Mouse (Mus musculus): Measurements from ENCODE around the gene Coro6. TPM values are rescaled to one million over a fixed set of nuclear protein-coding genes. Genes with fewer than 3 reads are reported as not detected.

Gene Coro6
- polyA plus RNA-seq, 1 experiment: 50.6 TPM

DNA sequence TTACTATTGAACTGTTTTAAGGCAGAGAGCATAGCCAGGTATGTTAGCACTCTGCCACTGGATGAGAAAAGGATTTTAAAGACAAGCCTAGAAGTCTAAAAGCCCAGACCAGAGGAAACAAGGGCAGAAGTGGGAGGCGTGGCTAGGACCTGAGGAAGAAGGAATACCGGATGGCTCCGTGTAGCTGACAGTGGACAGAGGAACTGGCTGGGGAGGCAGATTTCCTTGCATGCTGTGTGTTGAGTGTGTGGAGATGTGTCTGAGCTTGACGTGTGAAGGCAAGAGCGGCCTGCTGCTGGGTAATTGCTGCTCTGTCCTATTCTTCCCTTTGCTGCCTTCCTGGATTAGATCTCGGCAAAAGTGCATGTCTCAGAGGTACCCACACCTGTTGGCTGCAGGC is 40.3 kb downstream of the Coro6 start:
- no peak overlapping the region for H3K4me2 ChIP-seq (ENCODE audit: low read depth)

GRCm38 (mm10) chr11:77503511-77503910 is 41.3 kb downstream of the Coro6 start:
- Histone ChIP-seq H3K4me3 (no peak overlapping the region), H3K27me3 (ENCODE audit: control insufficient read depth, insufficient read depth, insufficient read length) (no peaks in the 10 kb centered on the region)

More for the DNA sequence above, 40.3 kb downstream of the Coro6 start:
- Histone ChIP-seq H3K4me3 (no peak overlapping the region), H3K27me3 (ENCODE audit: control insufficient read depth, insufficient read depth, insufficient read length) (no peaks in the 10 kb centered on the region), H3K79me2 (ENCODE audit: control insufficient read depth, insufficient read depth) (peaks cover 16% of the 10 kb centered on the region), H3K36me3 (ENCODE audit: control insufficient read depth, insufficient read depth) (peaks cover 22% of the 10 kb centered on the region), H3ac (ENCODE audit: control insufficient read depth, insufficient read length) (no peak overlapping the region)
- TF ChIP-seq REST (IDR thresholded peaks at IDR 0.05; ENCODE audit: insufficient read depth, insufficient read length) (no peak), POLR2AphosphoS2 (IDR thresholded peaks at IDR 0.05; ENCODE audit: insufficient read length, low read depth) (peak; percentile 8)

GRCm38 (mm10) chr11:77504377-77504776 is 42.2 kb downstream of the Coro6 start:
- H3K27me3 ChIP-seq (ENCODE audit: control insufficient read depth, insufficient read depth, insufficient read length): no peaks in the 10 kb centered on the region
- no peak overlapping the region for H3ac ChIP-seq (ENCODE audit: control insufficient read depth, insufficient read length)
- peaks cover 22% of the 10 kb centered on the region for H3K36me3 ChIP-seq (ENCODE audit: control insufficient read depth, insufficient read depth)
- TF ChIP-seq TCF3 (IDR thresholded peaks at IDR 0.05; ENCODE audit: insufficient read length, low read depth) (no peak), MYOG (IDR thresholded peaks at IDR 0.05; ENCODE audit: control insufficient read depth in 1 of 3, insufficient read depth in 1 of 3, insufficient read length in 2 of 3, low read depth in 2 of 3) (no peak), POLR2A (IDR thresholded peaks at IDR 0.05; ENCODE audit: insufficient read length, low read depth) (no peak), MAX (IDR thresholded peaks at IDR 0.05; ENCODE audit: low read depth) (no peak), POLR2AphosphoS2 (IDR thresholded peaks at IDR 0.05; ENCODE audit: insufficient read length, low read depth) (no peak), CEBPB (IDR thresholded peaks at IDR 0.05; ENCODE audit: insufficient read depth, poor library complexity, severe bottlenecking) (no peak)
- no peak overlapping the region for H3K4me2 ChIP-seq (ENCODE audit: low read depth)
- no peak overlapping the region for H3K4me3 ChIP-seq
- H3K79me2 ChIP-seq (ENCODE audit: control insufficient read depth, insufficient read depth): no peaks in the 10 kb centered on the region

More at GRCm38 (mm10) chr11:77503511-77503910, 41.3 kb downstream of the Coro6 start:
- no peak overlapping the region for H3ac ChIP-seq (ENCODE audit: control insufficient read depth, insufficient read length)
- no peak for TF ChIP-seq REST (IDR thresholded peaks at IDR 0.05; ENCODE audit: insufficient read depth, insufficient read length)
- TF ChIP-seq MAX (IDR thresholded peaks at IDR 0.05; ENCODE audit: low read depth): no peak
- no peak for TF ChIP-seq TCF3 (IDR thresholded peaks at IDR 0.05; ENCODE audit: insufficient read length, low read depth)
- TF ChIP-seq USF1 (IDR thresholded peaks at IDR 0.05; ENCODE audit: low read depth): no peak
- no peak for TF ChIP-seq E2F4 (IDR thresholded peaks at IDR 0.05; ENCODE audit: insufficient read depth)
- peak in 2 of 3 experiments; percentile 56 to 88 for TF ChIP-seq MYOD1 (IDR thresholded peaks at IDR 0.05; ENCODE audit: control insufficient read depth in 1 of 3, insufficient read length in 2 of 3, low read depth in 2 of 3)
- TF ChIP-seq CEBPB (IDR thresholded peaks at IDR 0.05; ENCODE audit: insufficient read depth, poor library complexity, severe bottlenecking): no peak
- peak; percentile 26 for TF ChIP-seq POLR2AphosphoS2 (IDR thresholded peaks at IDR 0.05; ENCODE audit: insufficient read length, low read depth)
- peak in 2 of 3 experiments; percentile 52 to 84 for TF ChIP-seq MYOG (IDR thresholded peaks at IDR 0.05; ENCODE audit: control insufficient read depth in 1 of 3, insufficient read depth in 1 of 3, insufficient read length in 2 of 3, low read depth in 2 of 3)
- no peak for TF ChIP-seq SRF (IDR thresholded peaks at IDR 0.05; ENCODE audit: control insufficient read depth, insufficient read length, low read depth)
- no peak for TF ChIP-seq TCF12 (IDR thresholded peaks at IDR 0.05; ENCODE audit: insufficient read depth, poor library complexity, severe bottlenecking)
- TF ChIP-seq POLR2A (IDR thresholded peaks at IDR 0.05; ENCODE audit: insufficient read length, low read depth): peak; percentile 42
- H3K4me2 ChIP-seq (ENCODE audit: low read depth): peak overlapping the region; percentile 35
- H3K79me2 ChIP-seq (ENCODE audit: control insufficient read depth, insufficient read depth): peaks cover 6% of the 10 kb centered on the region
- H3K36me3 ChIP-seq (ENCODE audit: control insufficient read depth, insufficient read depth): peaks cover 22% of the 10 kb centered on the region

DNA sequence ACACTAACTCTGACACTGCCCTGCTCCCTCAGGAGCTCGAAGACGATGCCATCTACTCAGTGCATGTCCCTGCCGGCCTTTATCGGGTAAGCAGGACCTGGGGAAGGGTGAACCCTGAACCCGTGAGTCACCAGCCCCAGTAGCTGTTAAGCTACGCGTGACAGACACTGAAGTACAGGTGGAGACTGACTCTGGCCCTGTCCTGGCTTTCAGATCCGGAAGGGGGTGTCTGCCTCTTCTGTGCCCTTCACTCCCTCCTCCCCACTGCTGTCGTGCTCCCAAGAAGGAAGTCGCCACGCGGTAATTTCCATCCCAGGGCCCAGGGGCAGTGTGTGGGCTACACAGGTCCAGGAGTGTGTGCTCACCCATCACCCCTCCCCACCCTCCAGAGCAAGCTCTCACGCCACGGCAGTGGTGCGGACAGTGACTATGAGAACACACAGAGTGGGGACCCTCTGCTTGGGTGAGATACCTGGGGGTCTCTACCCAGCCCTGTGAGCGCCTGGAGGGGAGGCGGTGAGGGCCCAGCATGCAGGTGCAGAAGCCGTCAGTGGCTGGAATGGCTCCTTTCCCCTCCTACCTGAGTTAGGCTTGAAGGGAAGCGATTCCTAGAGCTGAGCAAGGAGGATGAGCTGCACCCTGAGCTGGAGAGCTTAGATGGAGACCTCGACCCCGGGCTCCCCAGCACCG is 43.2 kb downstream of the Coro6 start:
- TF ChIP-seq CEBPB (IDR thresholded peaks at IDR 0.05; ENCODE audit: insufficient read depth, poor library complexity, severe bottlenecking) (no peak), POLR2A (IDR thresholded peaks at IDR 0.05; ENCODE audit: insufficient read length, low read depth) (no peak), MYOD1 (IDR thresholded peaks at IDR 0.05; ENCODE audit: control insufficient read depth in 1 of 3, insufficient read length in 2 of 3, low read depth in 2 of 3) (no peak), POLR2AphosphoS2 (IDR thresholded peaks at IDR 0.05; ENCODE audit: insufficient read length, low read depth) (no peak)
- peaks cover 22% of the 10 kb centered on the region for H3K36me3 ChIP-seq (ENCODE audit: control insufficient read depth, insufficient read depth)
- no peaks in the 10 kb centered on the region for H3K79me2 ChIP-seq (ENCODE audit: control insufficient read depth, insufficient read depth)
- no peak overlapping the region for H3K4me3 ChIP-seq
- H3K4me2 ChIP-seq (ENCODE audit: low read depth): no peak overlapping the region
- H3ac ChIP-seq (ENCODE audit: control insufficient read depth, insufficient read length): no peak overlapping the region
- no peaks in the 10 kb centered on the region for H3K27me3 ChIP-seq (ENCODE audit: control insufficient read depth, insufficient read depth, insufficient read length)

DNA sequence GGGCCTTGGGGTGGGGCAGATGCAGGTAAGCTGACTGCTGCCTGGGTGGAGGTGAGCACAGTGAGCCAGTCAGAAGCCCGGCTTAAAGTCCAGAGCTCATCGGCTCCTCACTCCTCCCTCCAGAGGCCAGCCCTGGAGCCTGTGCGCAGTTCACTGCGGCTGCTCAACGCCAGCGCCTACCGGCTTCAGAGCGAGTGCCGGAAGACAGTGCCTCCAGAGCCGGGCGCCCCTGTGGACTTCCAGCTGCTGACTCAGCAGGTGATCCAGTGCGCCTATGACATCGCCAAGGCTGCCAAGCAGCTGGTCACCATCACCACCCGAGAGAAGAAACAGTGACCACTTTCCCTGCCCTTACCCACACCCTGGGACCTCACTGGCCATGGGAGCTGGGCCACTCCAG is 44.1 kb downstream of the Coro6 start:
- Histone ChIP-seq H3K79me2 (ENCODE audit: control insufficient read depth, insufficient read depth) (no peaks in the 10 kb centered on the region), H3K4me2 (ENCODE audit: low read depth) (no peak overlapping the region), H3ac (ENCODE audit: control insufficient read depth, insufficient read length) (no peak overlapping the region), H3K27me3 (ENCODE audit: control insufficient read depth, insufficient read depth, insufficient read length) (no peaks in the 10 kb centered on the region), H3K4me3 (no peak overlapping the region), H3K36me3 (ENCODE audit: control insufficient read depth, insufficient read depth) (peaks cover 22% of the 10 kb centered on the region)
- no peak for TF ChIP-seq REST (IDR thresholded peaks at IDR 0.05; ENCODE audit: insufficient read depth, insufficient read length)
- TF ChIP-seq TCF12 (IDR thresholded peaks at IDR 0.05; ENCODE audit: insufficient read depth, poor library complexity, severe bottlenecking): no peak
- TF ChIP-seq POLR2AphosphoS2 (IDR thresholded peaks at IDR 0.05; ENCODE audit: insufficient read length, low read depth): peak; percentile 58
- TF ChIP-seq MYOG (IDR thresholded peaks at IDR 0.05; ENCODE audit: control insufficient read depth in 1 of 3, insufficient read depth in 1 of 3, insufficient read length in 2 of 3, low read depth in 2 of 3): no peak
